14 mouse cellular contexts compared by ENCODE assay signal in genomic region chr8:12851241-12851640, GRCm38 (mm10).
"Had no signal": no experiment of that assay in that cellular context is flagged by ENCODE, and none has a peak within 500 bp of the region (broad histone marks: within the 10 kb centered on the region; RNA-seq: fewer than 3 reads in every experiment).

No protein-coding gene starts in this region.

- DNase-seq: liver, postnatal 0 days; lung, adult 2 months; lung, postnatal 14 days; right cerebral cortex, postnatal 14 days; thymus, adult 18-20 months; thymus, postnatal 14 days; thymus, postnatal 36 days had no signal

- H3K4me1 ChIP-seq: lung, embryonic 15.5 days; midbrain, embryonic 13.5 days; midbrain, embryonic 15.5 days; neural tube, embryonic 12.5 days; stomach, embryonic 15.5 days had no signal

- H3K9ac ChIP-seq: liver, postnatal 0 days; lung, embryonic 15.5 days; midbrain, embryonic 13.5 days; midbrain, embryonic 15.5 days; neural tube, embryonic 12.5 days; stomach, embryonic 15.5 days had no signal

- H3K27ac ChIP-seq: lung, embryonic 15.5 days; macrophage; midbrain, embryonic 13.5 days; midbrain, embryonic 15.5 days; neural tube, embryonic 12.5 days; stomach, embryonic 15.5 days had no signal

- H3K4me2 ChIP-seq: lung, embryonic 15.5 days; midbrain, embryonic 11.5 days; midbrain, embryonic 13.5 days; midbrain, embryonic 15.5 days; neural tube, embryonic 12.5 days; stomach, embryonic 15.5 days had no signal

- ATAC-seq: liver, postnatal 0 days; midbrain, embryonic 13.5 days; midbrain, embryonic 15.5 days had no signal

- H3K4me3 ChIP-seq: lung, embryonic 15.5 days; midbrain, embryonic 13.5 days; midbrain, embryonic 15.5 days; neural tube, embryonic 12.5 days; stomach, embryonic 15.5 days had no signal

- H3K27me3 ChIP-seq: lung, embryonic 15.5 days; midbrain, embryonic 13.5 days; midbrain, embryonic 15.5 days; neural tube, embryonic 12.5 days; stomach, embryonic 15.5 days had no signal

- H3K9me3 ChIP-seq: lung, embryonic 15.5 days; midbrain, embryonic 13.5 days; midbrain, embryonic 15.5 days; neural tube, embryonic 12.5 days; stomach, embryonic 15.5 days had no signal
